Mouse (Mus musculus) layer of hippocampus, adult 9-11 months (tissue): Measurements from ENCODE around the gene Pcsk6.
"Not testable (repeated sequence)": the region's sequence is repeated elsewhere in the genome, so short reads cannot be mapped to it uniquely, and the experiment has no call there.

Experiments used
- DNase-seq: peaks from one replicate; pipeline ENCODE4 v3.0.0; 2022

The Pcsk6 gene

DNA sequence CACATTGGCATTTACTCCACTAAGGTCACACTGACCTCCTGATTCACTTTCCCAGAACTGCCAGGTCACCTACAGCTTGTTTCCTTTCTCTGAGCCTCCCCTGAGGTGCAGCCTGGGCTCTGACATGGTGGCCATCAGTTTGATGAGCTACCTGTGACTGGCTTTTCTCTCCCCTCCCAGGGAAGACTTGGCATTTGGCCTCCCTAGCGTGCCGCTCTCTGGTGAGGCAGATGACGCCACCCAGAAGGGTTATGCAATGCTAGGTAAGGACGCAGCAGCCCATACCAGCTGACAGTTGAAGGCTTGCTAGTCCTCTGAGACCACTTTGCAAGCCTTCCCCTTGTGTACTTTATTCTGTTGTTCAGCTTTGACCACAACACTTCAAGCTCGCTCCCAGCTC lies 141.9 kb downstream of the Pcsk6 start:
- no peak for DNase-seq

DNA sequence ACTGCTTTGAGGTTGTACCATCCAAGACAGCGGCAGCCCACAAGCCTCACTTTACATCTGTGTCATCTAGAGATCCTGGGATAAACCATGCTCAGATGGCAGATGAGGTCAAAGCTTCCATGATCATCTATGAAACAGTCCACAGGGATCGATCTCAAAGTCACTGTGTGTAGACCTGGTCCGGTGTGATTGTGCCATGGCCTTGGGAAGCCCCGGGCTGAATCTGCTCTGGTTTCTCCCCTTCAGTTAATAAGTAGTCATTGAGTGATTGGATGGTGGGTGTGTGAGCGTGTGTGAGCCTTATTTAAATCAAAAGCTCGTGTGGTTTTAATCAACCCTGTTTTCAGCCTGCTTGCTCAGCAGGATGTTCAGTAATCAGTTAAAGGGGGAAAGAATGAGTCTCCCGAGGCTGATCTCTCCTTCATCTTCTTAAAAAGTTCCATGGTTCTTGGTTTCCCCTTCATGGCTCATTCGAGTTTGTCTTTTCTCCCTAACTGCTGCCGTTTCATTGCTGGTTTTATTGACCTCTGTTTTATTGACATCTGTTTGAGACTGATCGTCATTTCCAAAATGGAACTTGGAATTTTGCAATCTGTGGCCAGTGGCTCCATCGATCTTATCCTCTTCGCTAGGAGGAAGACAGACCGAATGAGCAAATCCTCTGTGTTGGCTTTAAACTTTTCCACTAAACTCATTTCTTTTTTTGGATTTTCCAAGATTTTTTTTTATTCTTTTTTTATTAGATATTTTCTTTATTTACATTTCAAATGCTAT lies 142.5 kb downstream of the Pcsk6 start:
- no peak for DNase-seq

DNA sequence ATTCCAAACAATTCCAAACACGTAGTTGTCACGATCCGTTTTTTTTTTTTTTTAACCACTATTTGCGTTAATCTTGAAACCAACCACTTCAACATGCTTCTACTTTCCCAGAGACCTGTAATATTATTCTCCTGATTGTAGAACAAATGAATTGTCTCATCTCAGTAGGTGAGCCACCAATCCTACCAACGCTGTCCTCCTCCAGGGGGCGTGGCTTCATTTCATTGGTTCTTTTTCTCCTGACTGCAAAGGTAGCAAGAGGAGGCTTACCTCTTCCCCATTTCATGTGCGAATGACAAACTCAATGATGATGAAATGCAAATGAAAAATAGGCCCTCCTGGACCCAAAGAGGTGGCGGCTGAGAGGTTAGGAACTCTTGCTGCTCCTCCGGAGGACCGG lies 143.5 kb downstream of the Pcsk6 start:
- DNase-seq, result no peak

DNA sequence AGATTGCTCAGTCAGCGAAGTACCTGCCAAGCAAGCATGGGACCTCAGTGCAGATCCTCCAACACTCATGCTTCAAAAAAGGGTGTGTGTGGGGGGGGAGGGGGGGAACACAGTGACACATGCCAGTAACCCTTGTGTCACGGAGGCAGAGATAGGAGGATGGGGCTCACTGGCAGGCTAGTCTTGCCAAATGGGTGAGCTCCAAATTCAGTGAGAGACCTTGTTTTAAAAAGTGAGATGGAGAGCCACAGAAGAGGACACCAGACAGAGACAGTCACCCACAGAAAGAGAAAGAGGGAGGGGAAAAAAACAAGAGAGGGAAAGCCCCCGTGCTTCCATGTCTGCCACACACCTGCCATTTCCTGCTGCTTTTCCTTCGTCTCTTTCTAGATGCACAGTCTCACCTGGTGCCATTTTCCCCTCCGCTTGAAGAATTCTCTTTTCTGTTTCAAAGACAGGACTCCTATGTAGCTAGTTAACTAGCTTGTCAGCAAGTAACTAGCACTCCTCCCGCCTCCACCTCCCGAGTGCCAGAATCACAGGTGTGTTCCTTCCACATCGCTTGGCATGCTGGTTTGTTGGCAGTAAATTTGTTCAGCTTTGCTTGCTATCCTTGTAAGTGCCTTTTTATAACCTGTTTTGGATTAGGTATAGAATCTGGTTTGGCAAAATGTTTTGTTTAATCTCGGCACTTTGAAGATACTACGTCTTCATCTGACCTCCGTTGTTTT lies 146.8 kb downstream of the Pcsk6 start:
- DNase-seq, result peak; percentile 32

DNA sequence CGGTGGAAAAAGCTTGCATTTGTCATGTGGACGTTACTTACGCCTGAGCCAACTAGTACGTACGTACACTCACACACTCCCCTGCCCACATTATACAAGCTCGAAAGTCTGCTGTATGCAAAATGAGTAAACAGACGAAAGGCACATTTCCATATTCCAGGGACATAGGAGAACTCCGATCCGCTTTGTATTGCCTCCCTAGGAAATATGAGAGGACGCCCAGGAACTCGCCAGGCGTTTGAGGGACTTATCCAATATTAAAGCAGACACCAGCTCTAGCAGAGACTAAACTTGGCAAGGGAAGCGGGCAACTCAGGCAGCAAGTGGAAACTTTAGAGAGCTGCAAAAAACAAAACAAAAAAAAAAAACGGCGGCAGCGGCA lies 147.3 kb downstream of the Pcsk6 start:
- peak; percentile 34 for DNase-seq

DNA sequence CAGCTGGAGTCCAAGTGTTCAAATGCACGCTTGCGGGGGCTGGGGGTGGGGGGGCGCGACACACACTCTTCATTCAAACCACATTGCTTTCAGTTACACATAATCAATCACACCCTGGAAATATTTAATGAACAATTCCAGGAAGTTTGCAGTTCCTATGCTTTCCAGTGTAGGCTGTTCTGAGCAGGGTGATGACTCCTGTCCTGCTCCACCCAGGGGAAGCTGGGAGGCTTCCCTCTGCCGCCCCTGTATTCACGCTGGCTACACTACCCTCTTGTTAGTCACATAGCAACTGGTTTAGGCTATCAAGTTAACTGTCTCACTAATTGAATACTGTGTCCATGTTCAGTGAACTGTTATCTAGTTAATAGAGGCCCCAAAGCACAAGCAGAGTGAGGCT lies 149.0 kb downstream of the Pcsk6 start:
- no peak for DNase-seq

DNA sequence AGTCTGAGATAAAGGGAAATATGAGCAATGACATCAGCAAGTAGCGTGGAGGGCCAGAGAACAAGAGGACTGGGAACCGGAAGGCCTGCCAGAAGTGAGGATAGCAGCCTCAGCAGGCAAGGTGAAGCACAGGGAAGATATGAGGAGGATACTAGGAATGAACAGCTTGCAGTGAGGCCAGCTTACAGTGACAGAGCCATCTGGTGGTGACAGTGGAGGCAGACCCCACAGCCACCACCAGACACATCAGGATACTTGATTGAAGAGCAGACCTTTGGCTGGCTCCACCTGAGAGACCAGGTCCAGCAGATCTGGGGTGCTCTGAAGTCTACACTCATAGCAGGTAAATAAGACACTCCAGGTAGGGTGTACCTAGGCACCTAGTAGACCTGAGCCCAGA lies 166.2 kb downstream of the Pcsk6 start:
- no peak for DNase-seq

DNA sequence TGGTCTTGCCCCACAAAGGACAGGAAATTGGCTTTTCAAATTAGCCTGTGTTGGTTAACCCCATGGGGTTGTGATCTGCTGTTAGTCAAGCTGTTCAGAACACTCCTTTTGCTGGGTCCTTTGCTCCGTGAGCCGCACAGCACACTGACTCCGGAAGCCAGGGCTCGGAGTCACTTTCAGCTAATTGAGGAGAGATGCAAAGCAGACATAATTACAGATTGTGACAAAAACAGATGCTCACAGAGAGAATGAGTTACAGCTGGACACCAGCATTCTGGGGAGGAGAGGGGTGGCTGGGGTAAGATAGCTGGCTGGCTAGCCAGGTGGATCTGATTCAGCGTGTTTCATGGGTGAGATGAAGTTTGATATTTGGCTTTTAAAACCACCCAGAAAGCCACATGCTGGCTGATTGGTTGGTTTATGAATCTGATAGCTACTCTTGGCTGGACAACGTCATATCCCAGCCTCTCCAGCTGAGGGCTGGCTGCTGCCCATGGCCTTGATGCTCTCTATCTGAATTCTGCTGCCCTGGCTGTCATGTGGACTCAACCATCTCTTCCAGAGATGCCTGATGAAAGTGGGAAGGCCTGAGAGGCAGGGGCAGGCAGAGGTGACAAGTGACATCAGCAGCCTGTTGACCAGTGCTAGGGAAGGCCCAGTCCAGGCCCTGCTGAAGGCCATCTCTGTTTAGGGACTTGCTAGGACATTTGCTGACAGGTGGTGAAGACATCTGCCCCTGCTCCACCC lies 167.4 kb downstream of the Pcsk6 start:
- DNase-seq, result no peak

DNA sequence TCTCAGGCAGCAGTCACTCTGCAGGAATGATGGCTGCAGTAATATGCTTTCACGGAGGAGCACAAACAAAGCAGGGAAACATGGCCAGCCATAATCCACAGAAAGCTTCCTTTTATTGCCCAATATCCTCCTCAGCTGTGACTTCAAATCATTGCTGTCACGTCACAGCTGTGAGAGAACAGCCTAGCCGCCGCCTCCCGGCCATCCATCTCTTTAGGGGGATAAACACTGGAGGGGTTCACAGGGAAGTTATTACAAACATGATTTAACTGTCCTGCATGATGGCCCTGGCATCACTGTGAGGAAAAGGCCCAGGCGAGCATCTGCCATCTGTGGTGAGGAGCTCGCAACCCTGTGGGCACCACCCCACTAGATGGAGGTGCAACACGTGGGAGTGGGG lies 175.3 kb downstream of the Pcsk6 start:
- no peak for DNase-seq

DNA sequence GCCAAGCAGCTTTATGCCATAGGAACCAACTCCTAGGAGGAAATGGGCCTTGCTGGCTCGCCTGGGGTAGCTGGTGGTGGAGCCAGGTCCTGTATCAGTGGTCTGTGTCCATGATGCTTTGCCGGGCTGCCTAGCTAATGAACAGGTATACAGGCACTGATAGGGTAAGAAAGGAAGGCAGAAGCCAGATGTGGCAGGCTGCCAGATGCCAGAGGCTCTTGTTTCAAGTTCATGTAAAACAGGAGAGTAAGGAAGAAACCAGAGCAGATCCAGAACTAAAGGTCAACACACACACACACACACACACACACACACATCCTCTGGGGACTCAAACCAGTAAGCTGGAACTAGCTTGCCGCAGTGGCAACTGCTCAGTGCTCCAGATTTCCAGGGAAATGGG lies 176.7 kb downstream of the Pcsk6 start:
- no peak for DNase-seq

DNA sequence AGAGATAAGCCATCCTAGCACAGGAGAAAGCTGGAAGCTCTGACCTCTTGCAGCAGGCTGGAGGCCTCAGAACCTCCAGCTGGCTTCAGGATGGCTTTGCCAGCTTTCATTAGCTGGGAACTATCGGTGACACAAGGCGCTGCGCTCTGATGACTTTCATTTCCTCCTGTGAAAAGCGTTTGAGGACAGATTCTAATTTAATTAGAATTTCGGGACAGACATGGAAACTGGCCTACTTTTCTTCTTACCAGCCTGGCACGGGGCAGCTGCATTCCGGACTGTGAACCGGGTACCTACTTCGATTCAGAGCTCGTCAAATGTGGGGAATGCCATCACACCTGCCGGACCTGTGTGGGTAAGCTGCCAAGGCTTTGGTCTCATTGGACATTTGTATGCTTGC lies 177.2 kb downstream of the Pcsk6 start:
- no peak for DNase-seq

DNA sequence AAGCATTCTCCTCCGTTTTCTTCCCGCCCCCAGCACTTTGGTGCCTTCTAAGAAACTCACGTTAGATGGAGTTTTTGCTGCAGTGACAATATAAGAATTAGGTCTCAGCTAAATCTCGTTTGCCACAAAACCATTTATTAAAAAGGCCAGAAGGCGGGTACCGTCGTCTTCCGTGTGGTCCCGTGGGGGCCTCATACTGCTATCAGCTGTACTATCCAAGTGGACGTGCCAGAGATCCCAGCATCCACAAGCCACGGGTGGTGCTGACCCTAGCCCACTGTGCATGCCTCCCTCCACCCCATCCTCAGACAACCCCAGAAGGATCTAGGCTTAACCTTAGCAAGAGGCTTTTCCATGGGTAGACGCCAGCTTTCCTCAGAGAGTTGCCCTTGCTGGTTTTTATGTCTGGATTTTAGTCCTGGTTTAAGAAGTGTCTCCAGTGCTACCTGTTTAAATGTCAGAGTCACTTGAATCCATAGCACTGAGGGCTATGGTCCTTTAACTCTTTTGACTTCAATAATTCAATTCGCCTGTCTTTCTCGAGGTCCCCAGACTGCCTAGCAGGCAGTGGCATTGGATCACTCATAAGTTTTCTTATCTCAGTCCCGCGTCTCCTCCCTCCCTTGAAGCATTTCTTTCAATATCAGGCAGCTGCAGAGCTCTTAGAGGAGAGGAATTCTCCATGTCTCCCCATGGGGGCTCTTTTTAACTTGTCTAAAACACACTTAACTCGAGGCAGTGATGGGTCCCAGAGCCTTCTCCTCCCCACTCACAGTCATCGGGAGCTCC lies 178.7 kb downstream of the Pcsk6 start:
- no peak for DNase-seq

DNA sequence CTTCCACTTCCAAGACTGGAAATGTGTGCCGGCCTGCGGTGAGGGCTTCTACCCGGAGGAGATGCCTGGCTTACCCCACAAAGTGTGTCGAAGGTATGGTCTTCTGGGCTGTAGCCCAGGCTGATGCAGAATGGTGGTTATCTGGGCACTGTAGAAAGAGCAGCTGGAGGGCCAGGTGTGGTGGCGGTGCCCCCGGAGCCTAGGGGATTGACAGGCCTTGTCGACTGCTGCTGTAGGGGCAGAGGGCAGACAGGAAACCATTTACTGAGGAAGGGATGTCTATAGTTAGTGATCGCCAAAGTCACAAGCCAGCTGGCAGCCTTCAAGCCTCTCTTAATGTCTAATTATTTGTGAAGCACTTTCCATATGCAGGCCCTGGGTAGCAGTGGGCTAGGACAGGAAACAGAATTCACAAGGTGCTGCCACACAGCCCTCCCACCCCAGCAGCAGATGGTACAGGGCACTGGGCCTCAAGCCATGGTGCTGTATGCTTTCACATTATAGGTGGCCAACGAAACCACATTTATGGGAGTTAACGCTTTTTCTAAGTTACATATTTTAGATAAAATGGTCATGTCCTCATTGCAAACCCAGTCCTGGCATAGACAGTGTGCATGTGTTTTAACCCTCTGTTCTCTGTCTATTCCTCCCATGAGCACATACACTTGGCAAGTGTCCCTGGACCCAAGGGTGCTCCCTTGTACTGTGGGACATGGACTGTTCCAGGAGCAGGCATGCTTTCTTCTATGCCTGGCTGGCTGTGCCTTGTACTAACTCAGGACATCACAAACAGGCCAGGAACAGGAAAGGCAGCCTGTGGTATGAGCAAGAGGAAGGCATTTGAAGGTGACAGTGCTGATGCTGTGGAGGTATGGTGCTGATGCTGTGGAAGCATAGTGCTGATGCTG lies 182.3 kb downstream of the Pcsk6 start, which contains the start of gene Gm45213:
Gm45213 (plus strand) TSS at position 51 of the 908 bp plus-strand sequence.
- DNase-seq, result no peak

DNA sequence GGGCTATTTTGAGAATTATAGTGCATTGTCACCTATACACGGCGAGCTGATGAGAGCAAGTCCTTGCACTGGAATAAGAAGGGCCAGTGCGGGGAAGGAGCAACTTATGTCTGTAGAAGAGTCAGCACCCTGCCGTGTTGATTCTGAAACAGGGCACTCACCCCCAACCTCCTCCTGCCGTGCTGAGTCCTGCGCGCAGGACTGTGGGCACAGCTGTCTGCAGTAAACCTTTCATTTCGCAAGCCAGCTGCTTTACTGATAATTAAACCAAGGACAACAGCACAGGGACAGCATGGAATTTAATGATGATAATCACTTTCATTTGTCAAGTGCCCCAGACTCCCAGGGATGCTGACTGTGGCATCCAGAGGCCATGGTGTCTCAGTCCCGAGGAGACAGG lies 183.1 kb downstream of the Pcsk6 start:
- no peak for DNase-seq

DNA sequence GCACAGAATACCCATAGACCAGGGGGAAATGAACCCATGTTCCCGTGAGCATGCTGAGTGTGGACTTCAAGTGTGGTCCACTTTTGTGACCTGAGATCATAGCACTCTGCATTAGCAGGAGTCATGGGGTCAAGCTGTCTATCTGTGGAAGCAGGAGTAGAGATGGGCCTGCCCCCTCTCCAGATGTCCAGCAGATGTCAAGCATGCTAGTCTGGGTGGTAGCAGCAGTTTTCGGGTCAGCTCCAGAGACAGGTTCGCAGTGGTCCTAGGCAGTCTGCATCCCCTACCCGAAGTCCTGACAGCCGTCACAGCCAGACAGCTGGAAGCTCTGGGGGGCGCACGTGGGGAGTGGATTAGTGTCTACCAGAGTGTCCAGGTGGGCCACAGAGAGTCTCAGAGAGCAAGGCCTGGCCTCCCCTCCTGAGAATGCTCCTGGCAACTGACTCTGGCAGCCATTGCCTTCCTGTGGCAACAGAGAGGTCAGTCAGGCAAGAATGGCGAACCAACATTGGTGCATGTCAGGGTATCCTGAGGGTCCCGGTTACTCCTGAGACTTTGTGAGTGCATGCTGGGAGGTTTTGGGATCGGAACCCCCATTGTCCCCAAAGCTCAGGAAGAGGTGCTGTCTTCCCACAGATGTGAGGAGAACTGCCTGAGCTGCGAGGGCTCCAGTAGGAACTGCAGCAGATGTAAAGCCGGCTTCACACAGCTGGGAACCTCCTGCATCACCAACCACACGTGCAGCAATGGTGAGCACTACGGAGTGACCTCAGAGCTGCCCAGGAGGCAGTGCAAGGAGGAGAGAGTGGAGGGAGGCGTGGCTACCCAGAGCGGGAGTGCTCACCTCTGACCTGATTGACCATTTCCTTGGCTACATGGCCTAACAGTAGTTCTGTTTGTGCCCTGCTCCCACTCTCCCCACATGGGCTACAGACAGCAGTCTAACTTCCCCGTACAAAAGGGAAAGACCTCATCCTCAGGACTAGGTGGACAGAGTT lies 185.7 kb downstream of the Pcsk6 start:
- no peak for DNase-seq

DNA sequence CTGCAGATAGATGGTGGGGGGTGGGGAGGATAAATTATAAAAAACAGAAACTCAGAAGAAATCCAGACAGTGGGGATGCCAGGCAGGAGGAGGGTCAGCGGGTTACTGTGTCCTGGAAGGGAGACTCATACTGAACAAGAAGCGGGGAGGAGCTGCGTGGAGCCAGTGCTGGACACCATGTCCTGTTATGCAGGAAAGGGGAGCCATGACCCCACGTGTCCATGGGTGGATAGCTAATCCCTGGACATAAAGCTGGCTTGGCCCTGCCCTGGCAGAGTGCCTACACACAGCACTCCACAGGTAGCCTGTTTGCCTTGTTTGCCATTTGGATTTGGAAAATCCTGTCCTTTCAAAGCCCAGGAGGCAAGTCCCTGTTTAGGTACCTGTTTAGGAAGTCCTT lies 186.4 kb downstream of the Pcsk6 start:
- DNase-seq, result no peak

DNA sequence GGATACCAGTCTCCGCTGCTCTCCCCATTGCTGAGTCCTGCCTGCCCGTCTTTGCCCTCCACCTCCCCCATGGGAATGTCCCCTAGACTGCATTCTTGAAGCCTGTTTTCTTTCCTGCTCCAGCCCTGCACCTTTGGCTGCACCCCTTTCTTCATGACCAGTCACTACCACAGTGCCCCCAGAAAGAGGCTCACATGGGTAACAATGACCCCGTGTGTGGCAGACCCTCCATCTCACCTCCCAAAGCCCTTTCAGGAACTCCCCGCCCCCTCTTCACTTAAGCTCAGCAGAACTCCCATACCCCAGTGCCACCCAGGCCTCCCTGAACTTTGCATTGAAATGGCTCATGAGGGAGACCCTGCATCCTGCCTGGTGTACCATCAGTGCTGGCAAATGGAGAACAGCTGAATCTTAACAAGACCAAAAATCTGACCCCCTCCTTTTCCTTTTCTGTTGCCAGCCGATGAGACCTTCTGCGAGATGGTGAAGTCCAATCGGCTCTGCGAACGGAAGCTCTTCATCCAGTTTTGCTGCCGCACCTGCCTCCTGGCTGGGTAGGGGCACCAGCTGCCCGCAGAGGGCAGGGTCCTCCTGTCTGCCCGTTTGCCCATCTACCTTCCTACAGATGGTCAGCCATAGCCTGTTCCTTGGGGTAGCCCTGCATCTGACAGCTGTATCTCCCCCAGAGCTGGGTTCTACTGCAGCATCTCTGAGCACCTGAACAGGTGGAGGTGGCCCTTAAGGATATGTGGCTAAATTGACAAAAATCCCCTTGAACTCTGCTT lies 187.1 kb downstream of the Pcsk6 start:
- DNase-seq, result no peak

DNA sequence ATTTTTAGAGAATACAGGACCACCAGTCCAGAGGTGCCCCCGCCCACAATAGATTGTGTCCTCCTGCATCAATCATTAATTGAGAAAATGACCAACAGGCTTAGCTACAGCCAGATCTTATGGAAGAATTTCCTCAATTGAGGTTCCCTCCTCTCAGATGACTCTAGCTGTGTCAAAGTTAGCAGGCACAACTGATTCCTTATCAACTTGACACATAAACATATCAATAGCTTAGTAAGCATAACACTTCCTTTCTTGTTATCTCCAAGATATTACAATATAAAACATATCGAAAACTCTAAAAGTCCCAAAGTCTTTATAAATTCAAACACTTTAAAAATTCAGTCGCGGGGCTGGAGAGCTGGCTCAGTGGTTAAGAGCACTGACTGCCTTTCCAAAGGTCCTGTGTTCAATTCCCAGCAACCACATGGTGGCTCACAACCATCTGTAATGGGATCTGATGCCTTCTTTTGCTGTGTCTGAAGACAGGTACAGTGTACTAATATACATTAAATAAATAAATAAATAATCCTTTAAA lies 192.5 kb downstream of the Pcsk6 start:
- DNase-seq, result no peak

DNA sequence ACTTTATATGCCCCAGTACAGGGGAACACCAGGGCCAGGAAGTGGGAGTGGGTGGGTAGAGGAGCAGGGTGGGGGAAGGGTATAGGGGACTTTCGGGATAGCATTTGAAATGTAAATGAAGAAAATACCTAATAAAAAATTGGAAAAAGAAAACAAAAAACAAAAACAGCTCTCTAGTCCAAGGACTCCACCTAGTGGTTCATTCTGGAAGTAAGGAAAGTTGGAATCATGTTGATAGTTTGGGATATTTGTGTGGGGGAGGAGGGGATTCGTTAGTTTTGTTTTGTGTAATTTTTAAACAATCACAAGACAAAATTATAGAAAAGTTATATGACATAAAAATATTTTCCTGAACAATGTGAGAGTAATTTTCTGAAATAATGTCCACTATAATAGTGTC lies 193.8 kb downstream of the Pcsk6 start:
- not testable (repeated sequence) for DNase-seq
